Mouse (Mus musculus) lung, postnatal 4 days (tissue): ENCODE measurements at regions not wholly inside any gene's neighbourhood (a gene's known extent, or its start where the extent isn't known, plus 50 kb on each side); places are given as distances from the start of the nearest gene placed in this dataset.
"Not testable (repeated sequence)": the region's sequence is repeated elsewhere in the genome, so short reads cannot be mapped to it uniquely, and the experiment has no call there.

Experiments
- DNase-seq, 2 experiments: peaks; one replicate each; pipeline ENCODE4 v3.0.0; 2021

GRCm38 (mm10) chr10:72298824-72299551, 355.7 kb upstream of the Zwint start:
- no peak for DNase-seq

- DNase-seq, result not testable (repeated sequence)
Observed at GRCm38 (mm10) chr10:72309045-72309444, 345.6 kb upstream of the Zwint start.

GRCm38 (mm10) chr10:72318308-72318707, 336.3 kb upstream of the Zwint start:
- no peak for DNase-seq

GRCm38 (mm10) chr10:72320307-72320706, 334.3 kb upstream of the Zwint start:
- no peak for DNase-seq

GRCm38 (mm10) chr10:72326624-72327023, 328.0 kb upstream of the Zwint start:
- no peak for DNase-seq

- no peak for DNase-seq
Observed at GRCm38 (mm10) chr10:72347253-72347652, 307.4 kb upstream of the Zwint start.

- DNase-seq, result no peak
Observed at GRCm38 (mm10) chr10:72347949-72348663, 306.5 kb upstream of the Zwint start.

- no peak for DNase-seq
Observed at GRCm38 (mm10) chr10:72352810-72353209, 301.8 kb upstream of the Zwint start.

GRCm38 (mm10) chr10:72353515-72353914, 301.1 kb upstream of the Zwint start:
- no peak for DNase-seq

- no peak for DNase-seq
Observed at GRCm38 (mm10) chr10:72383351-72383750, 271.3 kb upstream of the Zwint start.

GRCm38 (mm10) chr10:72384826-72385225, 269.8 kb upstream of the Zwint start:
- no peak for DNase-seq

GRCm38 (mm10) chr10:72391397-72391796, 263.2 kb upstream of the Zwint start:
- no peak for DNase-seq

GRCm38 (mm10) chr10:72393279-72394041, 261.2 kb upstream of the Zwint start:
- no peak for DNase-seq

- DNase-seq, result no peak
Observed at GRCm38 (mm10) chr10:72394367-72394766, 260.3 kb upstream of the Zwint start.

- DNase-seq, result no peak
Observed at GRCm38 (mm10) chr10:72403290-72403689, 251.4 kb upstream of the Zwint start.

- DNase-seq, result no peak
Observed at GRCm38 (mm10) chr10:72410305-72410704, 244.3 kb upstream of the Zwint start.

- DNase-seq, result no peak
Observed at GRCm38 (mm10) chr10:72411670-72412069, 243.0 kb upstream of the Zwint start.

- DNase-seq, result no peak
Observed at GRCm38 (mm10) chr10:72454629-72455028, 200.0 kb upstream of the Zwint start.

- DNase-seq, result no peak
Observed at GRCm38 (mm10) chr10:72484315-72484714, 170.3 kb upstream of the Zwint start.

GRCm38 (mm10) chr10:72532431-72532830, 122.2 kb upstream of the Zwint start:
- peak; percentile 21 to 54 for DNase-seq

- no peak for DNase-seq
Observed at GRCm38 (mm10) chr10:72533427-72533826, 121.2 kb upstream of the Zwint start.

GRCm38 (mm10) chr10:72533859-72534258, 120.8 kb upstream of the Zwint start:
- DNase-seq, result no peak

GRCm38 (mm10) chr10:72549564-72549963, 105.1 kb upstream of the Zwint start:
- DNase-seq, result no peak

- DNase-seq, result peak; percentile 8 to 38
Observed at GRCm38 (mm10) chr10:72551561-72551960, 103.1 kb upstream of the Zwint start.
